Mouse (Mus musculus) ES-Bruce4 (cell line): ENCODE data around the gene Chst12.

Experiments used
- CTCF ChIP-seq: IDR thresholded peaks from one replicate; pipeline ENCODE4 v1.8.1; 2011; ENCODE audit warnings: low read depth, low read length
- POLR2A ChIP-seq: IDR thresholded peaks from one replicate; pipeline ENCODE4 v1.8.1; 2011; ENCODE audit warnings: low read length; ENCODE audit not compliant: insufficient read depth

GRCm38 (mm10) chr5:140507466-140508208 lies 2.3 kb downstream of the Chst12 start:
- TF ChIP-seq POLR2A (no peak), CTCF (no peak)
